Mouse (Mus musculus): ENCODE measurements at regions not wholly inside any gene's neighbourhood (a gene's known extent, or its start where the extent isn't known, plus 50 kb on each side); places are given as distances from the start of the nearest gene placed in this dataset.
"Not testable (repeated sequence)": the region's sequence is repeated elsewhere in the genome, so short reads cannot be mapped to it uniquely, and the experiment has no call there.

GRCm38 (mm10) chr12:69494648-69495047 lies 88.2 kb downstream of the Vcpkmt start:
- intact Hi-C loops (cut with DNase I) = no loop called here
- no peak for DNase-seq (ENCODE audit: low spot score in 2 of 2)

GRCm38 (mm10) chr12:69489686-69490085 lies 93.1 kb downstream of the Vcpkmt start:
- DNase-seq (ENCODE audit: low spot score in 2 of 2) = no peak
- intact Hi-C loops (cut with DNase I) = no loop called here

- DNase-seq (ENCODE audit: low spot score in 2 of 2) = no peak
- intact Hi-C loops (cut with DNase I) = no loop called here
Observed at GRCm38 (mm10) chr12:69486903-69487302, 95.9 kb downstream of the Vcpkmt start.

GRCm38 (mm10) chr12:69485652-69486651 lies 96.9 kb downstream of the Vcpkmt start:
- DNase-seq (ENCODE audit: low spot score in 2 of 2) = peak; percentile 14 to 25
- intact Hi-C loops (cut with DNase I) = no loop called here

GRCm38 (mm10) chr12:69481420-69481819 lies 101.4 kb downstream of the Vcpkmt start:
- intact Hi-C loops (cut with DNase I) = no loop called here
- DNase-seq (ENCODE audit: low spot score in 2 of 2) = no peak

GRCm38 (mm10) chr12:69476631-69477091 lies 104.4 kb upstream of the Gm9887 start:
- DNase-seq (ENCODE audit: low spot score in 2 of 2) = no peak
- intact Hi-C loops (cut with DNase I) = no loop called here

GRCm38 (mm10) chr12:69476131-69476530 lies 103.9 kb upstream of the Gm9887 start:
- intact Hi-C loops (cut with DNase I) = no loop called here
- DNase-seq (ENCODE audit: low spot score in 2 of 2) = no peak

- DNase-seq (ENCODE audit: low spot score in 2 of 2) = no peak
- intact Hi-C loops (cut with DNase I) = no loop called here
Observed at GRCm38 (mm10) chr12:69474916-69475661, 102.8 kb upstream of the Gm9887 start.

GRCm38 (mm10) chr12:69474141-69474915 lies 102.1 kb upstream of the Gm9887 start:
- no peak for DNase-seq (ENCODE audit: low spot score in 2 of 2)
- intact Hi-C loops (cut with DNase I) = no loop called here

GRCm38 (mm10) chr12:69473379-69474057 lies 101.3 kb upstream of the Gm9887 start:
- intact Hi-C loops (cut with DNase I) = no loop called here
- no peak for DNase-seq (ENCODE audit: low spot score in 2 of 2)

- no peak for DNase-seq (ENCODE audit: low spot score in 2 of 2)
- intact Hi-C loops (cut with DNase I) = no loop called here
Observed at GRCm38 (mm10) chr12:69472912-69473311, 100.7 kb upstream of the Gm9887 start.

- no peak for DNase-seq (ENCODE audit: low spot score in 2 of 2)
- intact Hi-C loops (cut with DNase I) = no loop called here
Observed at GRCm38 (mm10) chr12:69471876-69472275, 99.6 kb upstream of the Gm9887 start.

- no peak for DNase-seq (ENCODE audit: low spot score in 2 of 2)
- intact Hi-C loops (cut with DNase I) = no loop called here
Observed at GRCm38 (mm10) chr12:69469004-69469403, 96.7 kb upstream of the Gm9887 start.

- intact Hi-C loops (cut with DNase I) = no loop called here
Observed at GRCm38 (mm10) chr12:69467363-69467762, 95.1 kb upstream of the Gm9887 start.

GRCm38 (mm10) chr12:69464906-69465305 lies 92.6 kb upstream of the Gm9887 start:
- intact Hi-C loops (cut with DNase I) = loop anchor here (5.0 kb wide), 1 partner anchor 93 kb away; the partner anchor contains the start of genes Arf6 and Gm9887
- DNase-seq (ENCODE audit: low spot score in 2 of 2) = no peak

More at GRCm38 (mm10) chr12:69467363-69467762, 95.1 kb upstream of the Gm9887 start:
- DNase-seq (ENCODE audit: low spot score in 2 of 2) = no peak

- not testable (repeated sequence) for DNase-seq (ENCODE audit: low spot score in 2 of 2)
- intact Hi-C loops (cut with DNase I) = loop anchor here (5.0 kb wide), 1 partner anchor 91 kb away; the partner anchor contains the start of genes Arf6 and Gm9887
Observed at GRCm38 (mm10) chr12:69463327-69463726, 91.1 kb upstream of the Gm9887 start.

GRCm38 (mm10) chr12:69461888-69462840 lies 89.9 kb upstream of the Gm9887 start:
- DNase-seq (ENCODE audit: low spot score in 2 of 2) = no peak
- intact Hi-C loops (cut with DNase I) = loop anchor here (5.0 kb wide), 1 partner anchor 90 kb away; the partner anchor contains the start of genes Arf6 and Gm9887
